Mouse (Mus musculus) intestine, postnatal 0 days (tissue): Measurements from ENCODE around the gene Lysmd1. TPM values are rescaled to one million over a fixed set of nuclear protein-coding genes. Genes with fewer than 3 reads are reported as not detected.

Experiments
- ATAC-seq: fragments of 200-750 bp; cut with Nextera tagmentation; 2 replicates; pipeline ENCODE4 v1.8.0; 2017; ENCODE audit warnings: mild to moderate bottlenecking, moderate TSS enrichment, moderate library complexity
- H3K27ac ChIP-seq: fragments of 300-500 bp; sonication (generic); 2 replicates; pipeline ENCODE4 v1.5.1; 2014; ENCODE audit warnings: mild to moderate bottlenecking, low read depth, low read length, moderate library complexity
- H3K27me3 ChIP-seq: fragments of 300-500 bp; sonication (generic); replicated peaks from 2 replicates; pipeline ENCODE4 v1.6.1; 2014; ENCODE audit warnings: low read length, mixed read lengths; ENCODE audit not compliant: control insufficient read depth, insufficient read depth
- H3K36me3 ChIP-seq: fragments of 300-500 bp; sonication (generic); 2 replicates; pipeline ENCODE4 v1.6.1; 2014; ENCODE audit warnings: mild to moderate bottlenecking, moderate library complexity; ENCODE audit not compliant: control insufficient read depth, insufficient read depth
- H3K4me1 ChIP-seq: fragments of 300-500 bp; sonication (generic); replicated peaks from 2 replicates; pipeline ENCODE4 v1.6.1; 2014; ENCODE audit warnings: antibody characterized with exemption, low read length, mixed read lengths; ENCODE audit not compliant: control insufficient read depth, insufficient read depth
- H3K4me2 ChIP-seq: fragments of 300-500 bp; sonication (generic); replicated peaks from 2 replicates; pipeline ENCODE4 v1.6.1; 2014; ENCODE audit warnings: low read depth, mild to moderate bottlenecking, moderate library complexity
- H3K4me3 ChIP-seq: fragments of 300-500 bp; sonication (generic); 2 replicates; pipeline ENCODE4 v1.5.1; 2014; ENCODE audit warnings: low read depth, low read length
- H3K9ac ChIP-seq: fragments of 300-500 bp; sonication (generic); 2 replicates; pipeline ENCODE4 v1.6.1; 2014; ENCODE audit warnings: mild to moderate bottlenecking, low read depth, low read length
- H3K9me3 ChIP-seq: fragments of 300-500 bp; sonication (generic); 2 replicates; pipeline ENCODE4 v1.6.1; 2016; ENCODE audit warnings: mixed run types; ENCODE audit not compliant: control insufficient read depth
- CTCF ChIP-seq: sonication (generic); IDR thresholded peaks from 2 replicates; pipeline ENCODE4 v1.5.1; 2016; ENCODE audit warnings: low read depth, mild to moderate bottlenecking, control low read depth, antibody characterized with exemption, moderate library complexity
- WGBS: fragments of 180-500 bp; shearing (Covaris S2); extraction: QIAGEN DNeasy Blood & Tissue Kit; methylation state at CpG from one replicate; pipeline ENCODE4 v1.1.7; 2014; 5-methylcytosine and 5-hydroxymethylcytosine counted together
- microRNA-seq: library from miRNA; unstranded; fragments of <30 nt; microRNA quantifications from one replicate; pipeline ENCODE4, GENCODE M21; 2016
- polyA plus RNA-seq: library from polyadenylated mRNA; unstranded; fragments of >200 nt; fragmentation: Nextera tagmentation; extraction: Ambion mirVana; gene quantifications from 2 replicates; pipeline ENCODE4 v1.2.1, GENCODE M21; 2015

Lysmd1 gene
- polyA plus RNA-seq, 1 experiment from 2014 or later: 7.1 TPM

GRCm38 (mm10) chr3:95186888-95187287, 53.0 kb downstream of the Lysmd1 start:
- Histone ChIP-seq H3K4me2 (no peak overlapping the region), H3K9ac (no peak overlapping the region), H3K4me3 (no peak overlapping the region), H3K4me1 (no peaks in the 10 kb centered on the region), H3K9me3 (no peaks in the 10 kb centered on the region), H3K27ac (no peak overlapping the region), H3K36me3 (peaks cover 63% of the 10 kb centered on the region), H3K27me3 (no peaks in the 10 kb centered on the region)
- TF ChIP-seq CTCF: no peak
- ATAC-seq: no peak
- 86% methylated on average over 6 of the region's 6 CpGs for WGBS

Small RNA genes within 50 kb of the gene (microRNA-seq; reads per million reads assigned to microRNA genes)
- not detected for gene Mir8099-1

Other genes with a start within 250 kb of the Lysmd1 start
- 308 and 311 TPM in 2 replicates for gene Psmb4, start 247.1 kb upstream of the Lysmd1 start, polyA plus RNA-seq
- gene Selenbp1, start 201.0 kb upstream of the Lysmd1 start, polyA plus RNA-seq: 61.7 and 71.6 TPM in 2 replicates
- gene Rfx5, start 180.0 kb upstream of the Lysmd1 start, polyA plus RNA-seq: 2.6 and 3.9 TPM in 2 replicates
- gene Pi4kb, start 159.4 kb upstream of the Lysmd1 start, polyA plus RNA-seq: 10.5 and 11.6 TPM in 2 replicates
- 8.7 and 9.7 TPM in 2 replicates for gene Zfp687, start 118.6 kb upstream of the Lysmd1 start, polyA plus RNA-seq
- 164 and 166 TPM in 2 replicates for gene Psmd4, start 91.5 kb upstream of the Lysmd1 start, polyA plus RNA-seq
- gene Pip5k1a, start 27.2 kb upstream of the Lysmd1 start, polyA plus RNA-seq: 13.1 and 14.7 TPM in 2 replicates
- 58.5 and 60.5 TPM in 2 replicates for gene Vps72, start 23.1 kb upstream of the Lysmd1 start, polyA plus RNA-seq
- 0.44 and 0.73 TPM in 2 replicates for gene Tmod4, start 9.6 kb upstream of the Lysmd1 start, polyA plus RNA-seq
- gene Scnm1, start 77 bp upstream of the Lysmd1 start, polyA plus RNA-seq: 49.3 and 54.8 TPM in 2 replicates
- gene Tnfaip8l2, start 8.3 kb downstream of the Lysmd1 start, polyA plus RNA-seq: 3.6 and 4.7 TPM in 2 replicates
- 1.0 and 1.3 TPM in 2 replicates for gene Sema6c, start 26.4 kb downstream of the Lysmd1 start, polyA plus RNA-seq
- gene Gabpb2, start 83.8 kb downstream of the Lysmd1 start, polyA plus RNA-seq: 3.1 and 4.6 TPM in 2 replicates
- gene Cdc42se1, start 94.6 kb downstream of the Lysmd1 start, polyA plus RNA-seq: 59.4 and 64.9 TPM in 2 replicates
- gene Mllt11, start 98.1 kb downstream of the Lysmd1 start, polyA plus RNA-seq: 10.1 and 10.6 TPM in 2 replicates
- 0.14 and 0.16 TPM in 2 replicates for gene Gm128, start 107.5 kb downstream of the Lysmd1 start, polyA plus RNA-seq
- not detected in 2 replicates for gene Bnipl, start 117.1 kb downstream of the Lysmd1 start, polyA plus RNA-seq
- gene Mindy1, start 147.3 kb downstream of the Lysmd1 start, polyA plus RNA-seq: 36.4 and 38.0 TPM in 2 replicates
- gene Prune1, start 148.0 kb downstream of the Lysmd1 start, polyA plus RNA-seq: 9.2 and 10.1 TPM in 2 replicates
- 2.0 and 2.3 TPM in 2 replicates for gene Anxa9, start 173.1 kb downstream of the Lysmd1 start, polyA plus RNA-seq
- gene Cers2, start 180.7 kb downstream of the Lysmd1 start, polyA plus RNA-seq: 109 and 120 TPM in 2 replicates
- gene Setdb1, start 223.1 kb downstream of the Lysmd1 start, polyA plus RNA-seq: 7.5 and 7.7 TPM in 2 replicates